Comparison of ENCODE assay signal across 8 mouse cellular contexts in the genomic region with DNA sequence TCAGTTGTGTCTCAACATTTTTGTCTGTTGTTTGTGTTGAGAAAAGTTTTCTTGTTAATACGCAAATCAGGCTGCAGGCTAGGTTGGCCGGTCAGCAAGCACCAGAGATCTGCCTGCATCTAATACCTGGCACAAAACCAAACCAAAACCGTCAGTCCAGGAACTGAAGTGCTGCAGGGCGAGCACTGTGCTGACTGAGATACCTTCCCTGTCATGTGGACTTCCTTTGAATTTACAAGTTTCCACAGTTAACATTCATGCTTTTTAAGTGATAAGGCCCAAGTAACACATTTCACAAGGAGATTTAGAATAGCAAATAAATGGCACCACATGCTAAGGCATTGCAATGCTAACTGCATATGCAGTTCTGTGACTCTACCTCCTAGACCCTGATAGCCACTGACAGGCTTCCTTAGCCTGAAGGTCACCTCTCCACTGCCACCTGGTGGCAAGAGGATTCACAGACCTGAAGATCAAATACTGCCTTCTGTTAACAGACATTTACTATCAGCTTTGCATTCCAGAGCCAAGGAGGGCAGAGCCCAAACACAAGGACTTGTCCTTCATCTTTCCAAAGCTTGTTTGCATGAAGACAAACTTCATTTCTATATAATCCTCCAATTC. TPM values are rescaled to one million over a fixed set of nuclear protein-coding genes. Genes with fewer than 3 reads are reported as not detected.
DNase-seq lines count a peak whose midpoint lies in the region; ATAC-seq and TF ChIP-seq lines count a peak whose summit lies in the region.

No protein-coding gene starts in this region.

- no peaks in the 10 kb centered on the region for H3K9me3 ChIP-seq in kidney, embryonic 15.5 days (replicated peaks)
- no peaks in the 10 kb centered on the region for H3K9me3 ChIP-seq in intestine, embryonic 16.5 days (ENCODE audit: control insufficient read depth, low read length)
- no peaks in the 10 kb centered on the region for H3K9me3 ChIP-seq in midbrain, embryonic 15.5 days

- no peak overlapping the region for H3K4me3 ChIP-seq in kidney, embryonic 15.5 days (replicated peaks)
- no peak overlapping the region for H3K4me3 ChIP-seq in intestine, embryonic 16.5 days (ENCODE audit: low read length)
- no peak overlapping the region for H3K4me3 ChIP-seq in midbrain, embryonic 15.5 days
- no peak overlapping the region for H3K4me3 ChIP-seq in spleen, adult 2 months (ENCODE audit: extremely low read depth, insufficient read depth, insufficient read length)

- H3K27ac ChIP-seq in kidney, embryonic 15.5 days = no peak overlapping the region
- no peak overlapping the region for H3K27ac ChIP-seq in intestine, embryonic 16.5 days (ENCODE audit: low read length)
- no peak overlapping the region for H3K27ac ChIP-seq in midbrain, embryonic 15.5 days
- H3K27ac ChIP-seq in spleen, adult 2 months (ENCODE audit: insufficient read depth, low read length) = no peak overlapping the region

- no peak; the same call in 1 of the 2 replicates for ATAC-seq in kidney, embryonic 15.5 days (replicated peaks; ENCODE audit: low FRiP score)
- peak; percentile 99 for ATAC-seq in common myeloid progenitor, adult 5-6 weeks (replicated peaks; ENCODE audit: low read depth, poor library complexity, severe bottlenecking)
- peak; percentile 81 for ATAC-seq in intestine, embryonic 16.5 days
- peak; percentile 96 for ATAC-seq in midbrain, embryonic 15.5 days (replicated peaks)

- intact Hi-C loops in left cerebral cortex, postnatal 4 days (cut with DNase I) = loop anchor here (10.0 kb wide), 1 partner anchor 230 kb away; a partner anchor contains a TSS

- no peaks in the 10 kb centered on the region for H3K4me1 ChIP-seq in kidney, embryonic 15.5 days
- H3K4me1 ChIP-seq in intestine, embryonic 16.5 days (ENCODE audit: control insufficient read depth, insufficient read depth, low read length) = no peaks in the 10 kb centered on the region
- no peaks in the 10 kb centered on the region for H3K4me1 ChIP-seq in midbrain, embryonic 15.5 days
- H3K4me1 ChIP-seq in spleen, adult 2 months (ENCODE audit: control insufficient read depth, insufficient read depth, insufficient read length) = no peaks in the 10 kb centered on the region

- no peaks in the 10 kb centered on the region for H3K27me3 ChIP-seq in kidney, embryonic 15.5 days
- no peaks in the 10 kb centered on the region for H3K27me3 ChIP-seq in intestine, embryonic 16.5 days (replicated peaks; ENCODE audit: control insufficient read depth, insufficient read depth, low read length)
- H3K27me3 ChIP-seq in midbrain, embryonic 15.5 days (replicated peaks) = no peaks in the 10 kb centered on the region
- no peaks in the 10 kb centered on the region for H3K27me3 ChIP-seq in spleen, adult 2 months (ENCODE audit: control insufficient read depth, insufficient read depth, low read length)

- H3K36me3 ChIP-seq in kidney, embryonic 15.5 days = no peaks in the 10 kb centered on the region
- no peaks in the 10 kb centered on the region for H3K36me3 ChIP-seq in intestine, embryonic 16.5 days (ENCODE audit: control insufficient read depth, insufficient read depth, low read length)
- H3K36me3 ChIP-seq in midbrain, embryonic 15.5 days (replicated peaks) = no peaks in the 10 kb centered on the region
- H3K36me3 ChIP-seq in spleen, adult 2 months (ENCODE audit: control insufficient read depth, insufficient read depth, low read length) = no peaks in the 10 kb centered on the region

- H3K9ac ChIP-seq in kidney, embryonic 15.5 days = no peak overlapping the region
- no peak overlapping the region for H3K9ac ChIP-seq in intestine, embryonic 16.5 days (ENCODE audit: low read depth, low read length)
- H3K9ac ChIP-seq in midbrain, embryonic 15.5 days = no peak overlapping the region

- TF ChIP-seq CTCF in spleen, adult 2 months (IDR thresholded peaks at IDR 0.05; ENCODE audit: extremely low read depth, insufficient read depth, insufficient read length, insufficient replicate concordance) = peak; percentile 57; the same call in 1 of the 2 replicates

- 79% methylated on average over 4 of the region's 4 CpGs for WGBS in kidney, embryonic 15.5 days
- WGBS in intestine, embryonic 16.5 days = 74% methylated on average over 4 of the region's 4 CpGs
- 72% methylated on average over 4 of the region's 4 CpGs for WGBS in midbrain, embryonic 15.5 days
- WGBS in spleen, adult 2 months = 60% methylated on average over 4 of the region's 4 CpGs

- TF ChIP-seq POLR2A in spleen, adult 2 months (IDR thresholded peaks at IDR 0.05; ENCODE audit: low read depth, low read length) = no peak

- DNase-seq in kidney, adult 11 months = peak; percentile 39
- DNase-seq in gastrocnemius, postnatal 25 days = peak; percentile 16
- peak; percentile 82 for DNase-seq in left cerebral cortex, postnatal 4 days
- peak; percentile 17 to 33 for DNase-seq in spleen, adult 2 months (ENCODE audit: low read depth in 1 of 2, low spot score in 2 of 2)

- no peak overlapping the region for H3K4me2 ChIP-seq in kidney, embryonic 15.5 days
- H3K4me2 ChIP-seq in intestine, embryonic 16.5 days (ENCODE audit: low read depth, low read length) = no peak overlapping the region
- H3K4me2 ChIP-seq in midbrain, embryonic 15.5 days = no peak overlapping the region

RNA-seq across cellular contexts. Expression of a gene that starts 15.8 kb away (rescaled TPM):
- 12.8 and 14.8 TPM in 2 replicates for polyA plus RNA-seq in kidney, embryonic 15.5 days (2015; fragmentation: Nextera tagmentation; extraction: Ambion mirVana)
- total RNA-seq in common myeloid progenitor, adult 5-6 weeks (2017) = 15.0 and 16.9 TPM in 2 replicates
- total RNA-seq in gastrocnemius, postnatal 25 days (2021) = 10 to 100 TPM; 10.1 to 20.2 TPM
- 13.0 and 14.4 TPM in 2 replicates for polyA plus RNA-seq in intestine, embryonic 16.5 days (2015; fragmentation: Nextera tagmentation; extraction: Ambion mirVana)
- total RNA-seq in left cerebral cortex, postnatal 4 days (2021) = 10 to 100 TPM; 56.9 to 61.6 TPM
- polyA plus RNA-seq in midbrain, embryonic 15.5 days (2015; fragmentation: Nextera tagmentation; extraction: Ambion mirVana) = 18.6 and 23.7 TPM in 2 replicates
- polyA plus RNA-seq in spleen, adult 2 months (2012; rRNA removed) = 0.43 and 0.58 TPM in 2 replicates

Comparison
In these comparisons a context has a peak if more than half of its experiments do, and no peak if none do; other contexts are left out.
1. DNase-seq: peak in every context shown above with its lines; median percentile 82 in left cerebral cortex, postnatal 4 days; 39 in kidney, adult 11 months; 25 in spleen, adult 2 months; 16 in gastrocnemius, postnatal 25 days.